Mouse (Mus musculus) heart, embryonic 11.5 days (tissue): ENCODE measurements around the gene Npy2r. TPM values are rescaled to one million over a fixed set of nuclear protein-coding genes. Genes with fewer than 3 reads are reported as not detected.

Experiments
- ATAC-seq: fragments of 200-750 bp; cut with Nextera tagmentation; replicated peaks from 2 replicates; pipeline ENCODE4 v1.8.0; 2017; ENCODE audit warnings: moderate library complexity; ENCODE audit not compliant: insufficient number of reproducible peaks, low FRiP score, low TSS enrichment
- H3K27ac ChIP-seq: fragments of 300-500 bp; sonication (generic); 2 replicates; pipeline ENCODE4 v1.5.1; 2014; ENCODE audit warnings: mild to moderate bottlenecking, low read depth, low read length
- H3K27me3 ChIP-seq: fragments of 300-500 bp; sonication (generic); 2 replicates; pipeline ENCODE4 v1.6.1; 2014; ENCODE audit warnings: mild to moderate bottlenecking, low read length, mixed read lengths; ENCODE audit not compliant: control insufficient read depth, insufficient read depth
- H3K36me3 ChIP-seq: fragments of 300-500 bp; sonication (generic); 2 replicates; pipeline ENCODE4 v1.6.1; 2014; ENCODE audit warnings: mild to moderate bottlenecking, low read length, moderate library complexity, mixed read lengths; ENCODE audit not compliant: control insufficient read depth, insufficient read depth
- H3K4me1 ChIP-seq: fragments of 300-500 bp; sonication (generic); 2 replicates; pipeline ENCODE4 v1.6.1; 2014; ENCODE audit warnings: low read length; ENCODE audit not compliant: control insufficient read depth, insufficient read depth
- H3K4me2 ChIP-seq: fragments of 300-500 bp; sonication (generic); 2 replicates; pipeline ENCODE4 v1.6.1; 2014; ENCODE audit warnings: mild to moderate bottlenecking, moderate library complexity
- H3K4me3 ChIP-seq: fragments of 300-500 bp; sonication (generic); 2 replicates; pipeline ENCODE4 v1.5.1; 2014; ENCODE audit warnings: low read depth, low read length
- H3K9ac ChIP-seq: fragments of 300-500 bp; sonication (generic); 2 replicates; pipeline ENCODE4 v1.6.1; 2014; ENCODE audit warnings: mild to moderate bottlenecking, low read depth, low read length, moderate library complexity
- H3K9me3 ChIP-seq: fragments of 300-500 bp; sonication (generic); replicated peaks from 2 replicates; pipeline ENCODE4 v1.6.1; 2016; ENCODE audit warnings: low read length; ENCODE audit not compliant: control insufficient read depth
- WGBS: fragments of 180-500 bp; shearing (Covaris S2); extraction: QIAGEN DNeasy Blood & Tissue Kit; methylation state at CpG from one replicate; pipeline ENCODE4 v1.1.7; 2014; ENCODE audit not compliant: insufficient replicate concordance; 5-methylcytosine and 5-hydroxymethylcytosine counted together
- polyA plus RNA-seq: library from polyadenylated mRNA; unstranded; fragments of >200 nt; fragmentation: Nextera tagmentation; extraction: Ambion mirVana; gene quantifications from 2 replicates; pipeline ENCODE4 v1.2.1, GENCODE M21; 2014

The Npy2r gene
- polyA plus RNA-seq, 1 experiment from 2014 or later: 0.14 TPM

DNA sequence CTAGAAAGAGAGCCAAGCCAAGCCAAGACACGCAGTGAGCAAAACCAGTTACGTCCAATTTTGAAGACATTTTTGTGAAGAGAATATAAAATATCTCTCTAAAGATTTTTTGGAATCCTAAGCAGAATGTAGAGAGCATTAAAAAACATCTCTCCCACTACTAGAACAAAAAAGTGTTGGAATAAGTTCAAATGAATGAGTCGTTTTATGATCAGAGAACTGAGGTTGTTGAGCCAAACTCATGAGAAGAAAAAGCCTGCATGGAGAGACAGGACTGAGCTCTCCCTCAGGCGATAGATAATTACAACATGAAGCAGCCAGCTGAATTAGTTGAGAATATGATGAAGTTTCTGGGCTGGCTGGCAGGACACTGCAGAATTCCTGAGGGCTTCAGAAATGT is 49.9 kb downstream of the Npy2r start:
- H3K9ac ChIP-seq: no peak overlapping the region
- H3K27ac ChIP-seq: no peak overlapping the region
- H3K27me3 ChIP-seq: no peaks in the 10 kb centered on the region
- 77% methylated on average over 4 of the region's 4 CpGs for WGBS
- no peaks in the 10 kb centered on the region for H3K36me3 ChIP-seq
- no peak overlapping the region for H3K4me3 ChIP-seq
- no peaks in the 10 kb centered on the region for H3K4me1 ChIP-seq
- no peaks in the 10 kb centered on the region for H3K9me3 ChIP-seq
- no peak overlapping the region for H3K4me2 ChIP-seq
- no peak for ATAC-seq

Other genes with a start within 250 kb of the Npy2r start
- 5.2 and 5.5 TPM in 2 replicates for gene Map9, start 190.0 kb downstream of the Npy2r start, polyA plus RNA-seq